Mouse (Mus musculus) kidney, embryonic 16.5 days (tissue): ENCODE data around the gene Gm20388. TPM values are rescaled to one million over a fixed set of nuclear protein-coding genes. Genes with fewer than 3 reads are reported as not detected.
A peak's percentile ranks its signal among the peaks of the same experiment; 100 is the strongest.

Source experiments
- ATAC-seq: fragments of 200-750 bp; cut with Nextera tagmentation; 2 replicates; pipeline ENCODE4 v1.8.0; 2017; ENCODE audit warnings: moderate TSS enrichment; ENCODE audit not compliant: low FRiP score, low TSS enrichment
- H3K27ac ChIP-seq: fragments of 300-500 bp; sonication (generic); 2 replicates; pipeline ENCODE4 v1.5.1; 2014; ENCODE audit warnings: low read length
- H3K27me3 ChIP-seq: fragments of 300-500 bp; sonication (generic); 2 replicates; pipeline ENCODE4 v1.6.1; 2014; ENCODE audit warnings: low read length, control low read depth, mixed read lengths; ENCODE audit not compliant: insufficient read depth
- H3K36me3 ChIP-seq: fragments of 300-500 bp; sonication (generic); 2 replicates; pipeline ENCODE4 v1.6.1; 2014; ENCODE audit warnings: low read length, control low read depth, mixed read lengths; ENCODE audit not compliant: insufficient read depth
- H3K4me1 ChIP-seq: fragments of 300-500 bp; sonication (generic); 2 replicates; pipeline ENCODE4 v1.6.1; 2014; ENCODE audit warnings: low read length, control low read depth, mixed read lengths; ENCODE audit not compliant: insufficient read depth
- H3K4me2 ChIP-seq: fragments of 300-500 bp; sonication (generic); replicated peaks from 2 replicates; pipeline ENCODE4 v1.6.1; 2014; ENCODE audit warnings: low read depth, low read length
- H3K4me3 ChIP-seq: fragments of 300-500 bp; sonication (generic); 2 replicates; pipeline ENCODE4 v1.5.1; 2014; ENCODE audit warnings: mild to moderate bottlenecking, low read length
- H3K9ac ChIP-seq: fragments of 300-500 bp; sonication (generic); replicated peaks from 2 replicates; pipeline ENCODE4 v1.6.1; 2014; ENCODE audit warnings: low read length
- H3K9me3 ChIP-seq: fragments of 300-500 bp; sonication (generic); 2 replicates; pipeline ENCODE4 v1.6.1; 2016; ENCODE audit warnings: low read length, control low read depth
- WGBS: fragments of 180-500 bp; shearing (Covaris S2); extraction: QIAGEN DNeasy Blood & Tissue Kit; methylation state at CpG from one replicate; pipeline ENCODE4 v1.1.7; 2014; 5-methylcytosine and 5-hydroxymethylcytosine counted together
- polyA plus RNA-seq: library from polyadenylated mRNA; unstranded; fragments of >200 nt; fragmentation: Nextera tagmentation; extraction: Ambion mirVana; gene quantifications from 2 replicates; pipeline ENCODE4 v1.2.1, GENCODE M21; 2015

Gm20388 gene
- polyA plus RNA-seq, 1 experiment from 2014 or later: 7.7 TPM

DNA sequence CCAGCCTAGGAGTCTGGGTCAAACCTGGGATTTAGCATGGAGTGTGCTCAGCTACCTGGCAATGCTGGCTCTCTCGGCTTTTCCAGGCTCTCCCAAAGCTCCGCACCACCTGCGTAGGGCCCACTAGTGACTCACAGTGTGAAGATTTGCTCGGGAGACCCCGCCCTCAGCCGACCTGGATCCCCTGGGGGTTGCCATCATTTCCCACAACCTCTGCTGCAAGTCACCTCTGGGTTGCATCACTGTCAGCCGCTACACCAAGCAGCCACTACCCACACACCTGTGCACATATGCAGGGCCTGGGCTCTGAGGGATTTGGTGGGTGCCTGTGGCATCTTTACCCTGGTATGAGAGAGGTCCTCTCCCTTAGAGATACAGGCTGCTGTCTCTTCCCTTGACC lies 557.0 kb downstream of the Gm20388 start:
- Histone ChIP-seq H3K9ac (no peak overlapping the region), H3K27me3 (no peaks in the 10 kb centered on the region), H3K9me3 (no peaks in the 10 kb centered on the region), H3K4me3 (no peak overlapping the region), H3K36me3 (no peaks in the 10 kb centered on the region), H3K27ac (no peak overlapping the region), H3K4me1 (peaks cover 37% of the 10 kb centered on the region), H3K4me2 (no peak overlapping the region)
- no peak for ATAC-seq
- 86% methylated on average over 7 of the region's 7 CpGs for WGBS

DNA sequence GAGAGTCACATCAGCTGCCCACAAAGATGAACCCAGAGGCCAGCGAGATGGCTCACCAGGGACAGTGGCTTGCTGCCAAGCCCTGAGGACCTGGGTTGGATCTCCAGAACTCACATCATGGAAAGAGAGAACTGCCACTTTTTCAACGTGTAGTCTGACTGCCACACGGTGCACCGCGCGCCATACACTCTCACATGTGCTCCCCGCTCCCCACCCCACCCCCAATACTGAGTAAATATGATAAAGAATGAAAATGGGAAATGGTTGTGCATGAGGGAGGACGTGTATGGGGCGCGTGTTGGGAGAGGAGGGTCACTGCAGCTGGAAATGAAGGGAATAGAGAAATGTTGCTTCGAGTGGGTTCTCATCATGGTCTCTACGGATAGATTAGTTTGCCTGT lies 559.5 kb downstream of the Gm20388 start:
- H3K9me3 ChIP-seq: no peaks in the 10 kb centered on the region
- no peak overlapping the region for H3K4me2 ChIP-seq
- ATAC-seq: no peak
- no peak overlapping the region for H3K4me3 ChIP-seq
- peaks cover 37% of the 10 kb centered on the region for H3K4me1 ChIP-seq
- no peaks in the 10 kb centered on the region for H3K36me3 ChIP-seq
- 86% methylated on average over 12 of the region's 12 CpGs for WGBS
- H3K9ac ChIP-seq: no peak overlapping the region
- H3K27ac ChIP-seq: no peak overlapping the region
- no peaks in the 10 kb centered on the region for H3K27me3 ChIP-seq

DNA sequence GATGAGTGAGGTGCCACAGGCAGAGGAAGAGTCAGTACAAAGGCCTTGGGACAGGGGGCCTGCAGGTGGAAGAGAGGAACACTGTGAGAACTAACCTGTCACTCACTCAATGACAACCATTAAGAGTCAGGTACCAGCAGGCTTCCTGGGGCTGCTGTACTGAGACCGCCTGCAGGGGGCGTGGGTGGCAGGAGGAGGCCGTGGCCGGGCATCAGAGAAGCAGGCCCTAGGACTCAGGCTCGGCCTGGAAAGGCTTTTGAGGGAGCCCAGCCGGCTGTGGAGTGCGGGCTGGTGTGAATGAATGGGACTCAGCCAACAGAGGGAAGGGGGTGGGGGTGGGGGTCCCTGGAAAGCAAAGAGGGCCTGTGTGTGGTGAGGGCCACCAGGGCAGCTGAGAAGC lies 560.5 kb downstream of the Gm20388 start:
- Histone ChIP-seq H3K9me3 (no peaks in the 10 kb centered on the region), H3K4me3 (no peak overlapping the region), H3K27ac (no peak overlapping the region), H3K36me3 (no peaks in the 10 kb centered on the region), H3K4me1 (peaks cover 30% of the 10 kb centered on the region), H3K27me3 (no peaks in the 10 kb centered on the region), H3K9ac (no peak overlapping the region), H3K4me2 (no peak overlapping the region)
- no peak for ATAC-seq
- WGBS: 17% methylated on average over 7 of the region's 7 CpGs

DNA sequence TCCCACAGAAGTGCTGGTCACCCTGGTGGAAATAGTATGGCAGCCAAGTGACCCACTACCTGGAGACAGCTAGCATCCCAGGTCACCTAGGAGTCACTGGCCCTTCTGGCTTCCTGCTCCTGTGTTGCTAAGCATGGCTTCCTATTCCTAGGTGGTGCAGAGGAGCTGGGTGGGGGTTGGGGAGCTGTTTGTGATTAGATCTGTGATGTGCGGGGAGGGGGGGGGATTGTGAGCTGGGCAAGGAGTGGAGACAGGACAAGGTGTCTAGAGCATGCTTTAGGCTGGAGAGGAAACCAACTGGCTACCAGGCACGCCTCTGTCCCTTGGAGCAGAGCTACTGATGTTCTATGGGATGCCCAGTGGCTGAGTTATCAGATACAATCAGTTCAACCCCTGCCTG lies 561.1 kb downstream of the Gm20388 start:
- no peak overlapping the region for H3K9ac ChIP-seq
- H3K9me3 ChIP-seq: no peaks in the 10 kb centered on the region
- H3K27me3 ChIP-seq: no peaks in the 10 kb centered on the region
- no peak overlapping the region for H3K4me2 ChIP-seq
- no peak overlapping the region for H3K4me3 ChIP-seq
- peaks cover 25% of the 10 kb centered on the region for H3K4me1 ChIP-seq
- no peak for ATAC-seq
- no peak overlapping the region for H3K27ac ChIP-seq
- WGBS: 49% methylated on average over 2 of the region's 2 CpGs
- no peaks in the 10 kb centered on the region for H3K36me3 ChIP-seq

DNA sequence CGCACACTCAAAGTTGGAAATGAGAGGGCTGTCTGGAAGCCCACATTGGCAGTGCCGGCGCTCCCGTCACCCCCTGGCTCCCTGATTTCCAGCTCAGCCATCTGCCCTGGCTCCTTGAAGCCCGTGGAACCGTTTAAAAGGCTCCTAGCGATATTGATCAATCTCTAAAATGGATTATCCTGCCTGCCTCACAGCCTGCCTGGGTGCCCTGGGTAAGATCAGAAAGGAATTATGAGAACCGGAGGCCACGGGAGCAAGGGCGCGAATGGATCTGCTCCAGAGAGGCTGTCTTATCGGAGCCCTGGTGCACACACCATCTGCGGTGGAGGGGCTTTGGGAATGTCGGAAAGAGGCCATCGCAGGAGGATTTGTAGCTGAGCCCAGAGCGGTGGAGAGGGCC lies 561.6 kb downstream of the Gm20388 start:
- Histone ChIP-seq H3K9ac (no peak overlapping the region), H3K9me3 (no peaks in the 10 kb centered on the region), H3K4me2 (no peak overlapping the region), H3K4me1 (peaks cover 29% of the 10 kb centered on the region), H3K4me3 (no peak overlapping the region), H3K36me3 (no peaks in the 10 kb centered on the region), H3K27me3 (no peaks in the 10 kb centered on the region), H3K27ac (no peak overlapping the region)
- WGBS: 41% methylated on average over 16 of the region's 16 CpGs
- no peak for ATAC-seq

DNA sequence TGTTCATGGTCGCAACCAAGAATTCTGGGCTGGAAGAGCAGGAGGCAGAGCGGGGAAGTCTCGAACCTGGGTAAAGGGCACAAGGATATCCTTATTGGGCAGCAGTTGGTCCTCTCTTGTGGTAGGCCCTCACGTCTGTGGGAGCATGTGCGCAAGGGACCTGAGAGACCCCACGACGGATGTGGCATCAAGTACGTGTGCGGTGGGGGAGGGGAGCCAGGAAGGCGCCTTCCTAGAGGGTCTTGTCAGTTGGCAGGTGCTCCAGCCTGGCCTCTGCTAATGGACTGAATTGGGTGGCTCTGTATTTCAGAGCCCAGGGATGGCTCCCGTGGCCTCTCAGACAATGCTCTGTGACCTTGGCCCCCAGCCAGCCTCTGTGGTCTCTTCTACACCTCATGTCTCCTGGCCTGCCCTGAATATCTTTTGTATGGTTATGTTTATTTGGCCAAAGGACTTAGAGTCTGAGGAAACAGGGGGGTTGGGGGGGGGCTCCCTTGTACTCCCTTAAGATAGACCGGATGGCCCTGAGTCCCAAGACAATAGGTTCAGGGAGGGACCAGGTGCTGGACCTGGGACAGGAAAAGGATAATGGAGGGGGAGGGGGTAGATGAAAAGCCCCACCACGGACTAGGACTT lies 563.2 kb downstream of the Gm20388 start:
- Histone ChIP-seq H3K36me3 (no peaks in the 10 kb centered on the region), H3K27ac (no peak overlapping the region), H3K4me2 (no peak overlapping the region), H3K4me1 (peaks cover 30% of the 10 kb centered on the region), H3K9ac (no peak overlapping the region), H3K27me3 (no peaks in the 10 kb centered on the region), H3K9me3 (no peaks in the 10 kb centered on the region), H3K4me3 (no peak overlapping the region)
- 90% methylated on average over 13 of the region's 13 CpGs for WGBS
- peak; percentile 32; the same call in 1 of the 2 replicates for ATAC-seq

DNA sequence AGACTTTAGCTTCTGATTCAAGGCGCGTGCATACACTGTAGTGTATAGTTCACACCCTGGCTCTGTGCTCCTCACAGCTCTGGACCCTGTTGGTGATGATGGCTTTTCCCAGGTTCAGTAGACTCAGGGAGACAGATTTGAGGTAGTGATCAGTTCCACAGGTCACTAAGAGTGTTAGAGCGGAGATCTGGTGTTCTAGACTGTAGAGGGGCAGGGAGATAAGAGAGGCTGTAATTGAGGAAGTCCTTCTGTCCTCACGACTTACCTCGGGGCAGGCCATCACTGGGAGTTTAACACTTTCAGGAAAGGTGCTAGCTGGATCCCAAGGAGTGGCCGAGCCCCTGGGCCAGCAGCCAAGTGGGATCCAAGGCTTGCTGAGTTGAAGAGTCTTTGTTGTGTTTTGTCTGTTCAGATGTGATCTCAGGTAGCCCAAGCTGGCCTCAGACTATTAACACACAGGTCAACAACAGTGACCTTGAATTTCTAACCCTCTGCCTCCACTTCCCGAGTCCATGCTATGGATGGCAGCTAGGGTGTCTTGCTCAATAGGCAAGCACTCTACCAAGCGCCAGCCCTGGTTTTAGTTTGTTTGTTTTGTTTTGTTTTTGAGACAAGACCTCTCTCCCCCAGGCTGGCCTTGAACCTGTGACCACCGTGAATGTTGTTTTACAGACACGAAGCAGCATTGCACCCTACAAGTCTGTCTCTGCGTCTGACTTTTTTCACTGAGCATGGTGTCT lies 564.0 kb downstream of the Gm20388 start:
- H3K4me2 ChIP-seq: no peak overlapping the region
- H3K27ac ChIP-seq: peak overlapping the region; percentile 58; the same call in 1 of the 2 replicates
- H3K9me3 ChIP-seq: no peaks in the 10 kb centered on the region
- no peaks in the 10 kb centered on the region for H3K36me3 ChIP-seq
- no peak overlapping the region for H3K4me3 ChIP-seq
- H3K4me1 ChIP-seq: peaks cover 30% of the 10 kb centered on the region
- no peak for ATAC-seq
- no peaks in the 10 kb centered on the region for H3K27me3 ChIP-seq
- WGBS: 65% methylated on average over 11 of the region's 11 CpGs
- H3K9ac ChIP-seq: no peak overlapping the region

DNA sequence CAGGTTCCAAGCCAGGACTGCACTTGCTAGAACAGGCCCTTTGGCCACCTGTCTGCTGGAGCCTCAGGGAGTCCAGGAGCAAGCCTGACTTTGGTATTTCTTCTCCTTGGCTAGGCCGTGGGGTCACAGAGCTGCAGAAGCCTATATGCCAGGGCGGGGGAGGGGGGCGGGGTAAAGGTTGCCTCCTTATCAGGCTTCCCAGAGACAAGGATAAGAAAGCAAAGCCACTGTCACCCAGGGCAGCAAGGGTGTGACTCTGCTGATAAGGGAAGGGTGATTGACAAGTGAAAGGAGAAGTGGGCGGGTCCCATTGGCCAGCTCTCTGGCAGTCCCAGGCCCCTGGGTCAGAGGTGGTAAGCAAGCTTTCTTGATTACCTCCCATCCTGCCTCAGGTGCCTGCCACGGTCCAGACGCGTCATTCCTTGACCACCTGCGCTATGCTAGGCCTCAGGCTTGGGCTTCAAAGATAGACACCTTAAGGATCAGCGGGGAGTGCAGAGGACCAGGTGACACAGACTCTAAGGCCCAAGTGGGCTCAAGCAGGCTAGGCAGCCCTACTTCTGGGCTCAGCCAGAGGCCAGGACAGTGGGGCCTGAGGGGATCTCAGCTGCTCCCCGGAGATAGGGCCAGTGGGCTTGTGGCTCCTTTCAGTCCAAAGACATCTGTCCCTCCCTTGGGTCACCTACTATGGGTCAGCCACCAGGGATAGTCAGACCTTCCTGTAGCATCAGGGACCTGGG lies 565.0 kb downstream of the Gm20388 start:
- Histone ChIP-seq H3K4me3 (no peak overlapping the region), H3K27ac (no peak overlapping the region), H3K4me1 (peaks cover 30% of the 10 kb centered on the region), H3K9ac (no peak overlapping the region), H3K36me3 (no peaks in the 10 kb centered on the region), H3K27me3 (no peaks in the 10 kb centered on the region), H3K9me3 (no peaks in the 10 kb centered on the region), H3K4me2 (no peak overlapping the region)
- no peak for ATAC-seq
- 79% methylated on average over 10 of the region's 10 CpGs for WGBS

DNA sequence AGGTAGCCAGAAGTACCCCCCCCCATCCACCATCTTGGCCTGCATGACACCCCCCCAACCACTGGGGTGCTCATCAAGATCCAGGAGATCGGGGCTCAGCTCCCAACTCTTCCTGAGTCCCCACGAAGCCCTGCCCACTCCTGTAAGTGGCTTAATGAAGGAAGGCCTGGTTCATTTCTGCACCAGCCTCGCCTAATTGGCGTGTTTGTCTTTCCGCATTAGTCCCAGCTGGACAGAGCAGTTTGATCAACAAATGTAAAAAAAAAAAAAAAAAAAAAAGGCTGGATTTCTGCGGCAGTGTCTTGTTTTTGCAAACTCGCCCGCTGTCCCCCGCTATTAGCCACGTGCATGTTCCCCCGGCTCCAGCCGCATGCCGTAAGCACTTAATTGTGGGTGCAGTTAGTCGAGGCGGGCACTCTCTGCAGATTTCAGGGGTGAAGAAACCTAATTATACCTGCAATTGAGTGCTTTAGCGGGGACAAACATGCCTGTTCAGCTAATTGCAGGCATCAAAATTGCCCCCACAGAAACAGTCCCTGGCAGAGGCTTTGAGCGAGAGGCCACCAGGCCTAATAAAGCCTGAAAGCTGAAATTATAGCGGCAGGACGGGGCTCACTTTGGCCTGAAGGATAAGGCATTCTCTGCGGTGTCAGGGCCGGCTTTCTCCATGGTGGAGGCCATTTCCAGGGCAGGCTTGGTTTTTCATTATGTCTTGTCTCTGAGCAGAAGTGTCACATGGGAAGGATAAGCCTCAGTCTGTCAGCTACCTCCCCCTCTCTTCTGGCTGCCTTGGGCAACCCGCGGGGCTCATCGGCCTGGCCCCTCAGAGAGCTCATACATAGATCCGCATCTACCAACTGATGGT lies 566.3 kb downstream of the Gm20388 start:
- H3K4me2 ChIP-seq: no peak overlapping the region
- 64% methylated on average over 25 of the region's 25 CpGs for WGBS
- no peak overlapping the region for H3K4me3 ChIP-seq
- H3K27me3 ChIP-seq: no peaks in the 10 kb centered on the region
- no peak overlapping the region for H3K9ac ChIP-seq
- H3K9me3 ChIP-seq: no peaks in the 10 kb centered on the region
- no peak for ATAC-seq
- no peaks in the 10 kb centered on the region for H3K36me3 ChIP-seq
- H3K4me1 ChIP-seq: peaks cover 30% of the 10 kb centered on the region
- no peak overlapping the region for H3K27ac ChIP-seq
